Mouse (Mus musculus) thymus, adult 2 months (tissue): Measurements from ENCODE around the gene Dip2a.

Experiments used
- CTCF ChIP-seq: fragments of 200-500 bp; IDR thresholded peaks from 2 replicates; pipeline ENCODE4 v1.5.1; 2012; ENCODE audit warnings: mild to moderate bottlenecking, control low read depth, low read length, moderate library complexity, borderline replicate concordance; ENCODE audit not compliant: control insufficient read depth, poor library complexity, insufficient read depth; ENCODE audit errors: extremely low read depth
- POLR2A ChIP-seq: fragments of 200-500 bp; IDR thresholded peaks from 2 replicates; pipeline ENCODE4 v1.6.1; 2012; ENCODE audit warnings: mild to moderate bottlenecking, low read length, control low read depth, moderate library complexity; ENCODE audit not compliant: control insufficient read depth, poor library complexity, insufficient read depth; ENCODE audit errors: extremely low read depth

- no peak for TF ChIP-seq CTCF
- no peak for TF ChIP-seq POLR2A
These were observed 85.4 kb downstream of the Dip2a start for GRCm38 (mm10) chr10:76259566-76260232.
